Mouse (Mus musculus): ENCODE data around the gene St6galnac1. TPM values are rescaled to one million over a fixed set of nuclear protein-coding genes. Genes with fewer than 3 reads are reported as not detected.
"Not testable (repeated sequence)": the region's sequence is repeated elsewhere in the genome, so short reads cannot be mapped to it uniquely, and the experiment has no call there.

St6galnac1 gene
- polyA plus RNA-seq, 1 experiment, result not detected

DNA sequence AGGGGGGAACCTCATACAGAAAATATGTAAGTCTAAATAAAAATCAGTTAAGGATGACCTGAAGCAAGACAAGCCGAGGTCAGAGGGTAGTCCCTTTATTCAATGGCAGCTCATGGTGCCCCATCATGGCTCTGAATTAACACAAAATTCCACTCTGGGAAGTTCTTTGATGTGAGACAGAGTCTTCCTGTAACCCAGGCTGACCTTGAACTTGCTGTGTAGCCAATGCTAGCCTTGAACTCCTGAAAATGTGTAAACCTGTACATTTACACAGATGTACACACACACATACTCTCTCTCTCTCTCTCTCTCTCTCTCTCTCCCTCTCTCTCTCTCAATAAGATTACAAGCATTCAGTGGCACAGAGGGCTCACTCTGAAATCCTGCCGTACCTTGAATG, 10.4 kb downstream of the St6galnac1 start:
- Histone ChIP-seq H3K4me1 (ENCODE audit: control insufficient read depth, insufficient read depth, low read length) (no peaks in the 10 kb centered on the region), H3K4me3 (replicated peaks; ENCODE audit: insufficient read depth, low read depth, low read length) (no peak overlapping the region), H3K27me3 (ENCODE audit: control insufficient read depth, insufficient read depth, low read length) (no peaks in the 10 kb centered on the region), H3K27ac (ENCODE audit: insufficient read depth, low read length) (no peak overlapping the region)
- DNase-seq, result no peak
- TF ChIP-seq CTCF (IDR thresholded peaks at IDR 0.05; ENCODE audit: borderline replicate concordance, insufficient read depth, low read depth, low read length), result no peak
- no peak for TF ChIP-seq POLR2A (IDR thresholded peaks at IDR 0.05; ENCODE audit: borderline replicate concordance, insufficient read depth, low read length)
- WGBS, result 92% methylated on average over 2 of the region's 2 CpGs

- Histone ChIP-seq H3K27ac (ENCODE audit: insufficient read depth, low read length) (no peak overlapping the region), H3K4me3 (replicated peaks; ENCODE audit: insufficient read depth, low read depth, low read length) (no peak overlapping the region), H3K27me3 (ENCODE audit: control insufficient read depth, insufficient read depth, low read length) (no peaks in the 10 kb centered on the region), H3K4me1 (ENCODE audit: control insufficient read depth, insufficient read depth, low read length) (no peaks in the 10 kb centered on the region)
- no peak for TF ChIP-seq POLR2A (IDR thresholded peaks at IDR 0.05; ENCODE audit: borderline replicate concordance, insufficient read depth, low read length)
- no peak for TF ChIP-seq CTCF (IDR thresholded peaks at IDR 0.05; ENCODE audit: borderline replicate concordance, insufficient read depth, low read depth, low read length)
- WGBS, result 91% methylated on average over 7 of the region's 7 CpGs
- DNase-seq, result no peak
Observed at GRCm38 (mm10) chr11:116764346-116764745, 11.0 kb downstream of the St6galnac1 start.

- no peaks in the 10 kb centered on the region for H3K27me3 ChIP-seq (ENCODE audit: control insufficient read depth, insufficient read depth, low read length)
- no peak overlapping the region for H3K4me3 ChIP-seq (replicated peaks; ENCODE audit: insufficient read depth, low read depth, low read length)
- TF ChIP-seq CTCF (IDR thresholded peaks at IDR 0.05; ENCODE audit: borderline replicate concordance, insufficient read depth, low read depth, low read length), result no peak
- no peak for TF ChIP-seq POLR2A (IDR thresholded peaks at IDR 0.05; ENCODE audit: borderline replicate concordance, insufficient read depth, low read length)
- no peak overlapping the region for H3K27ac ChIP-seq (ENCODE audit: insufficient read depth, low read length)
- no peaks in the 10 kb centered on the region for H3K4me1 ChIP-seq (ENCODE audit: control insufficient read depth, insufficient read depth, low read length)
- no peak for DNase-seq
- 79% methylated on average over 4 of the region's 4 CpGs for WGBS
Observed at GRCm38 (mm10) chr11:116755191-116755590, 20.1 kb downstream of the St6galnac1 start.

DNA sequence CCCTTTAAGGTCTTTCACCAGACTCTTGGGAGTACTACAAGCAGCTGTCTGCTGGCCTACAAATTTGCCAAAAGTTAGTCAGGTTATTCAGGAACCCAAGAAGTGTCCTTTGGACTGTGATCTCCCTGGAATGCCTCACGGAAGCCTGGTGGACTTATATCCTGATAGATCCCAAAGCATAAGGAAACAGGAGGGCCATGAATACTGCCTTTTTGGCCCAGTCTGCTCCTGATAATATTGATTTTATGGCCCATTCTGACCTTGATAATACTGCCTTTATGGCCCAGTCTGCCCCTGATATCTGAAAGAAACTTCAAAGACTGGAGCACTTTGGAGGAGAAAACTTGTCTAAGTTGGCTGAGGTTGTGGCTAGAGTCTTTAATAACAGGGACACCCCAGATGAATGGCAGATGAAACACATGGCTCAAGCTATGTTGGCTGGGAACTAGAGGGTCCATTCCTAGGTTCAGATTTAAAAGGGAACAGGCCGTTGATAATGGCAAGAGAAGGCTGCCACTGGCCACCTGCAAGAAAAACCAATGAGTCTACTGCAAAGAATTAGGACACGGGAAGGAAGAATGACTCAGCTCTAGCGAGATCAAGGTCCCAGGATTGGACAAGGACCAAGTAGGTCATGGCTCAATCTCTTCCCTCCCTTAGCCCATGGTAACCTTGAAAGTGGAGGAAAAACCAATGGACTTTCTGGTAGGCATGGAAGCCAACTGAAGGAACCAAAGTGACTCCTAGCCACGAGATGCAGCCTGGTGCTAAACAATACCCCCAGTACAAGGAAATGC, 21.4 kb downstream of the St6galnac1 start:
- Histone ChIP-seq H3K4me1 (ENCODE audit: control insufficient read depth, insufficient read depth, low read length) (no peaks in the 10 kb centered on the region), H3K27me3 (ENCODE audit: control insufficient read depth, insufficient read depth, low read length) (no peaks in the 10 kb centered on the region), H3K4me3 (replicated peaks; ENCODE audit: insufficient read depth, low read depth, low read length) (no peak overlapping the region), H3K27ac (ENCODE audit: insufficient read depth, low read length) (no peak overlapping the region)
- WGBS, result 58% methylated on average over 5 of the region's 5 CpGs
- TF ChIP-seq POLR2A (IDR thresholded peaks at IDR 0.05; ENCODE audit: borderline replicate concordance, insufficient read depth, low read length) (no peak), CTCF (IDR thresholded peaks at IDR 0.05; ENCODE audit: borderline replicate concordance, insufficient read depth, low read depth, low read length) (no peak)
- DNase-seq, result peak in 1 of 2 experiments; percentile 27

DNA sequence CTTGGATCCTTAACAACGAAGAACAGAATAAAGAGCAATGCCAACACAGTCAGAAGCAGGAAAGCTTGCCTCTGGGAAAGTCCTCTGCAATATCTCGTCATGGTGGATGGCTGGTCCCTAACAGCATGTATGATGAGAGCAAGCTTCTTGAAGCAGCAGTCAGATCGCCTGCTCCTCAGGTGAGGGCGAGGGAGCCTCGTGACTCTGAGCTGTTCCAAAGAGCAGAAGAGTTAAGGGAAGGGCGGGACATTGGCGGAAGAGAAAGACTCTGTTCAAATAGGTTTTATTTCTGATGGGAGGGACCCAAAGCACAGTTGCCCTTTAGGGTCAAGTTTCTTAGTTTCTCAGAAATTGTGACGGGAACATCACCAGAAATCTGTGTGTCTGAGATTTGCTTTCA, 25.6 kb downstream of the St6galnac1 start:
- 86% methylated on average over 8 of the region's 8 CpGs for WGBS
- no peak overlapping the region for H3K27ac ChIP-seq (ENCODE audit: insufficient read depth, low read length)
- no peak for DNase-seq
- H3K27me3 ChIP-seq (ENCODE audit: control insufficient read depth, insufficient read depth, low read length), result no peaks in the 10 kb centered on the region
- H3K4me3 ChIP-seq (replicated peaks; ENCODE audit: insufficient read depth, low read depth, low read length), result no peak overlapping the region
- TF ChIP-seq POLR2A (IDR thresholded peaks at IDR 0.05; ENCODE audit: borderline replicate concordance, insufficient read depth, low read length) (no peak), CTCF (IDR thresholded peaks at IDR 0.05; ENCODE audit: borderline replicate concordance, insufficient read depth, low read depth, low read length) (no peak)
- no peaks in the 10 kb centered on the region for H3K4me1 ChIP-seq (ENCODE audit: control insufficient read depth, insufficient read depth, low read length)

GRCm38 (mm10) chr11:116748692-116749091, 26.6 kb downstream of the St6galnac1 start:
- H3K27me3 ChIP-seq (ENCODE audit: control insufficient read depth, insufficient read depth, low read length); H3K27ac ChIP-seq (ENCODE audit: insufficient read depth, low read length); H3K4me1 ChIP-seq (ENCODE audit: control insufficient read depth, insufficient read depth, low read length); H3K4me3 ChIP-seq (replicated peaks; ENCODE audit: insufficient read depth, low read depth, low read length); DNase-seq: not testable (repeated sequence)
- WGBS, result 76% methylated on average over 2 of the region's 2 CpGs

DNA sequence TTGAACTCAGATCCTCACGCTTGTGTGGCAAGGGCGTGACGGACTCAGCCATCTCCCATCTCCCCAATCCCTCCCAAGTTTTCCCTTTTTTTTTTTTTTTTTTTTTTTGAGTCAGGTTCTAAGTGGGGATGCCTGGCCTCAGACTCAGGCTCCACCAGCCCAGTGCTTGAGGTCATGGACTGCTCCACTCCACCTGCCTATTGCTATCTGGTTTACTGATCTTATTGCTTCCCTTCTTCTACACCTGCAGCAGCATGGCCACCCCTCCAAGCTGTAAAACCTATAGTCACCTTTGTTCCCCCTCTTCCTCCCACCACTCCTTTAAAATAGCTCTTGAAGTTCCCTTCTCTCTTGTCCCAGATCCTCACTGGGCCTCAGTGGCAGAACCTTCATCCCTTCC, 28.5 kb downstream of the St6galnac1 start:
- not testable (repeated sequence) for H3K27me3 ChIP-seq (ENCODE audit: control insufficient read depth, insufficient read depth, low read length); H3K27ac ChIP-seq (ENCODE audit: insufficient read depth, low read length); DNase-seq; H3K4me3 ChIP-seq (replicated peaks; ENCODE audit: insufficient read depth, low read depth, low read length); H3K4me1 ChIP-seq (ENCODE audit: control insufficient read depth, insufficient read depth, low read length)
- 97% methylated on average over 3 of the region's 3 CpGs for WGBS

- H3K27me3 ChIP-seq (ENCODE audit: control insufficient read depth, insufficient read depth, low read length); H3K4me3 ChIP-seq (replicated peaks; ENCODE audit: insufficient read depth, low read depth, low read length); DNase-seq; H3K27ac ChIP-seq (ENCODE audit: insufficient read depth, low read length); H3K4me1 ChIP-seq (ENCODE audit: control insufficient read depth, insufficient read depth, low read length): not testable (repeated sequence)
- WGBS, result 75% methylated on average over 2 of the region's 2 CpGs
Observed at GRCm38 (mm10) chr11:116745457-116745856, 29.9 kb downstream of the St6galnac1 start.
